Mouse (Mus musculus) forebrain, embryonic 15.5 days (tissue): ENCODE measurements at regions not wholly inside any gene's neighbourhood (a gene's known extent, or its start where the extent isn't known, plus 50 kb on each side); places are given as distances from the start of the nearest gene placed in this dataset.

ENCODE experiments used
- ATAC-seq: fragments of 200-750 bp; cut with Nextera tagmentation; replicated peaks from 2 replicates; pipeline ENCODE4 v1.8.0; 2017; ENCODE audit warnings: mild to moderate bottlenecking, moderate TSS enrichment, moderate library complexity
- H3K27ac ChIP-seq: fragments of 300-500 bp; sonication (generic); replicated peaks from 2 replicates; pipeline ENCODE4 v1.5.1; 2015; ENCODE audit warnings: mild to moderate bottlenecking, inconsistent platforms
- H3K27me3 ChIP-seq: fragments of 300-500 bp; sonication (generic); 2 replicates; pipeline ENCODE4 v1.6.1; 2015; ENCODE audit warnings: inconsistent platforms
- H3K36me3 ChIP-seq: fragments of 300-500 bp; sonication (generic); 2 replicates; pipeline ENCODE4 v1.6.1; 2015; ENCODE audit warnings: mild to moderate bottlenecking, inconsistent platforms
- H3K4me1 ChIP-seq: fragments of 300-500 bp; sonication (generic); 2 replicates; pipeline ENCODE4 v1.6.1; 2015; ENCODE audit warnings: inconsistent platforms
- H3K4me2 ChIP-seq: fragments of 300-500 bp; sonication (generic); replicated peaks from 2 replicates; pipeline ENCODE4 v1.6.1; 2015; ENCODE audit warnings: mild to moderate bottlenecking, inconsistent platforms
- H3K4me3 ChIP-seq: fragments of 300-500 bp; sonication (generic); 2 replicates; pipeline ENCODE4 v1.5.1; 2015; ENCODE audit warnings: mild to moderate bottlenecking, inconsistent platforms
- H3K9ac ChIP-seq: fragments of 300-500 bp; sonication (generic); replicated peaks from 2 replicates; pipeline ENCODE4 v1.6.1; 2015; ENCODE audit warnings: mild to moderate bottlenecking, inconsistent platforms
- H3K9me3 ChIP-seq: fragments of 300-500 bp; sonication (generic); 2 replicates; pipeline ENCODE4 v1.6.1; 2016; ENCODE audit warnings: inconsistent platforms
- WGBS: fragments of 180-500 bp; shearing (Covaris S2); methylation state at CpG from one replicate; pipeline ENCODE4 v1.1.7; 2015; ENCODE audit warnings: mixed read lengths; 5-methylcytosine and 5-hydroxymethylcytosine counted together

- H3K4me1 ChIP-seq = no peaks in the 10 kb centered on the region
- no peak overlapping the region for H3K27ac ChIP-seq
- H3K9ac ChIP-seq = no peak overlapping the region
- H3K9me3 ChIP-seq = no peaks in the 10 kb centered on the region
- H3K4me3 ChIP-seq = no peak overlapping the region
- ATAC-seq = no peak
- H3K27me3 ChIP-seq = no peaks in the 10 kb centered on the region
- WGBS = 76% methylated on average over 8 of the region's 8 CpGs
- no peaks in the 10 kb centered on the region for H3K36me3 ChIP-seq
- no peak overlapping the region for H3K4me2 ChIP-seq
Measured at GRCm38 (mm10) chr2:162714976-162715375, 54.0 kb upstream of the Ptprt start.

DNA sequence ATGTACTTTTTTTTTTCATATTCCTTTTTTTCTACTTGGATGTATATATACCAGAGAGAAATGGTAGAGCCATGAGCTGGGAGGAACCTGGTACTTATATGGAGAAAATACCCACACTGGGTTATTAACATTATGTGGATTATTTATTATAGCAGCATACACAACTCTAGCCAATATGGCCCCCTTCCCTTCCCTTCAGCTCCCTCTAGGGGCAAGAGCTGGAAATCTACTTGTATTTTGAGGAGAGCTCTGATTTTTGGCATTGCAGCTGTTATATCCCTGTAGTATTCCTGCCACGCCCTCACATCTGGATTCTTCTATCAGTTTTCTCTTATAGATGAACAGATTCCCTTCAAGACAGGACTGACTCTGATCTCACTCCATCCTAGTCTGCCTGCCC, 52.0 kb upstream of the Ptprt start:
- Histone ChIP-seq H3K4me1 (no peaks in the 10 kb centered on the region), H3K27ac (no peak overlapping the region), H3K4me2 (no peak overlapping the region), H3K27me3 (no peaks in the 10 kb centered on the region), H3K36me3 (no peaks in the 10 kb centered on the region), H3K9me3 (no peaks in the 10 kb centered on the region), H3K4me3 (no peak overlapping the region), H3K9ac (no peak overlapping the region)
- ATAC-seq = no peak
- WGBS = 62% methylated on average over 1 of the region's 1 CpGs

- Histone ChIP-seq H3K9me3 (no peaks in the 10 kb centered on the region), H3K4me3 (no peak overlapping the region), H3K4me1 (no peaks in the 10 kb centered on the region), H3K4me2 (no peak overlapping the region), H3K9ac (no peak overlapping the region), H3K36me3 (no peaks in the 10 kb centered on the region), H3K27me3 (no peaks in the 10 kb centered on the region), H3K27ac (no peak overlapping the region)
- ATAC-seq = no peak
- 88% methylated on average over 9 of the region's 9 CpGs for WGBS
Measured at GRCm38 (mm10) chr2:162712394-162712793, 51.4 kb upstream of the Ptprt start.
